Mouse (Mus musculus): ENCODE results near the gene Olfr690.
"Not testable (repeated sequence)": the region's sequence is repeated elsewhere in the genome, so short reads cannot be mapped to it uniquely, and the experiment has no call there.

Gene Olfr690

DNA sequence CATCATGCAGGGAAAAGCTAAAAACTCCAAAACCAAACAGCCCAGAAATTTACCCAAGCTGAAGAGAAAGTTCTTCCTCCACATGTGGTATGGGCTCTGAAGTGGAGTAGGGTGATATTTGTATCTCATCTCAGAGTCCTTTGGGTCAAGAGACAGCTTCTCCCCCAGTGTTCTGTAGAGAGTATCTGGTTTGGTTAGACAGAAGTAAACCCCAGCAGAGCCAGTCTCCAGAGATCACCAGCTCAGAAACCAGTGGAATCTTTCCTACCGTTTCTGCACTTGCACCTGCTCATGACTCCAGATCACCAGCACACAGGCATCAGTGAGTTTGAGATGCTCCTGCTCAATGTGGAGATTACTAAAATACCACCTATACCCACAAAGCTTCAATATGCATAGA lies at the start of gene Olfr690:
Gene Olfr690 (minus strand): TSS at position 101 of the 400 bp plus-strand sequence.
- no peak for DNase-seq

DNA sequence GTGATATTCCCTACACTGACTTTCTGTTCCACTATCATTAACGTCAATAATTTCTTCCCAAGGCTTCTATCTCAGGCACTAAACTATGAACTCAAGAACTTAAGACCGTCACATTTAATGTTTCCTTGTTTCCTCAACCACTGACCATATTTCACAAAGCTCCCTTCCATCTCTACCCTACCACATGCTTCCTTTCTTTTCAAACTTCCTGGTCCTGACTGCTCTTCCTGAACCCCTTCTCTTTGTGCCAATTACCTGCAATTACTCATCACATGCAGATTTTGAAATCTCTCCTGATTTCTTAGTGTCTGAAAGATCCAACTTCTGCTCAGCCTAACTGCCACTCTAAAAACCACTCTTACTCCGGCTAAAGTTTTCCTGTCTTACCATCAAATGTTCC lies 46.4 kb upstream of the Olfr690 start:
- no peak for DNase-seq

DNA sequence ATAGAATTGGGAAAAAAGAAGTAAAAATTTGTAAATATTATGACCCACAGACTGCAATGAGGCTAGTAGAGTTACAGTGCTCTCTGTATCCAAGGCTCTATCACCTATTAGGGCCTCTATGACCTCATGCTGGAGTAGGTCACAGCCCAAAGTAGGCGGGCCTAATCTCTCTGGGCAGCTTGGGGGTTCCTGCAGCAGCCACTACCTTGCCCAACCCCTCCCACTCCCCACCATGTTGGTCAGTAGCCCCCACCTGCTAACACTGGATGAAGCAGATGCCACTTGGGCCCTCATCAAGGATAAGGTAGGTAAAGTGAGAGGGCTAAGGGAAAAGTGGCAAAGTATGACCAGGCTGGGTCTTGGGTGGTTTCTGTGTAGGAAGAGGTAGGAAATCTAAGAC lies 41.0 kb upstream of the Olfr690 start, which contains the start of gene Gm5901:
Gene Gm5901 (plus strand): TSS at position 173 of the 400 bp plus-strand sequence.
- no peak for DNase-seq

DNA sequence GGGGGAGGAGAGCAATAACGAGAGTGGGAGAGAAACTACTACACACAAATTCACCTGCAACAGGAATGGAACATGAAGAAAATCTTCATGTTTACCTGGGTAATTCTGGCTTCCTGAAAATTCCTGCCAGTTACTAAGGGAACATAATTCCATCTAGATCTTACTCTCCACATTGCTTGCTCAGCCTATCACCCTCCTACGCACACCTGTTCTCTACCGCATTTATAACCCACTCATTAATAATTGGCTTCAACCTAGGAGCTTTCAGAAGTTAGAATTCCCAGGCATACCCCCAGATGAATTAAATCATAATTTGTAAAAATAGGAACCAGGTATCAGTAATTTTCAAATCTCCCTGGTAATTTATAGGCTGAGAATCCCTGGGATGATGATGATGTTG lies 40.1 kb upstream of the Olfr690 start:
- DNase-seq = no peak

DNA sequence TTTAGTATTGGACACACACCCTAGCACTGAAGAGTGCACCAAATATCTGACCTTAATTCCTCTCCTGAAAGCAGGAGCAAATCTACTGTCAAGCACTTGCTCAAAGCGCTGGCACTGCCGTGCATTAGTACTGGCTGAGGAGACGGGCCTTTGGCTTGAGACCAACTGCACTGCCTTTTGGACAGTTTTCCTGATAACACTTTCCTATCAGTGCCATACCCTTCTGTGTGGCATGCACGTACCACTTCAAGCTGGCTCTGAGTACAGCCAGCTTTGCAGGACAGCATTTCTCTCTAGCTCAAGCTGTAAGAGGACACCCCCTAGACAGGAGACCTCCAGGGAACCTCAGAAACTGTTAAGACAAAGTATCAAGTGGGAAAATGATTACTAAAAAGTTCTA lies 39.6 kb upstream of the Olfr690 start:
- no peak for DNase-seq

DNA sequence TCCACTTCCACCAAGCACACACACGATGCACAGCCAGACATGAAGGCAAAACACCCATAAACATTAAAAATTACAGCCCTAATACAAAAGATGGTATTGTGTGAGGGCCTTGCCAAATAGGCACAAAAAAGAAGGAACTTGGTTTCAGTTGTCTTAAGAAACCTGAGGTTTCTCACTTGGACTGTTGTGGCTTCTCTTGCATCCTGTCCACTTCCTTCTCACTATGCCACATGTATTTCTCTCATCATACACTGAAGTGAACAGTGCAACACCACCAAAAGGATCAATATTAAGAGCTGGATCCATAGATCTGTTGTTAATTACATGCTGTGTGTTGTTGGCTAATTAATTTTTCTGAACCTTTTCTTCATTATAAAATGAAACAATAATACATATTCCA lies 39.0 kb upstream of the Olfr690 start:
- no peak for DNase-seq

DNA sequence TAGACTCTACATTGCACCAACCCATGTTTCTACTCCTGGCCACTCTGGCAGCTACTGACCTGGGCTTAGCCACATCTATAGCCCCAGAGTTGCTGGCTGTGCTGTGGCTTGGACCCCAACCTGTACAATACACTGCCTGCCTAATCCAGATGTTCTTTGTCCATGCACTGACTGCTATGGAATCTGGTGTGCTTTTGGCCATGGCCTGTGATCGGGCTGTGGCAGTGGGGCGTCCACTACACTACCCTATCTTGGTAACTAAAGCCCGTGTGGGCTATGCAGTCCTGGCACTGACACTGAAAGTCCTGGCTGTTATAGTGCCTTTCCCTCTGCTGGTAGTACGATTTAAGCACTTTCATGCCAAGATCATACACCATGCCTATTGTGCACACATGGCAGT lies 34.6 kb upstream of the Olfr690 start:
- DNase-seq = no peak

DNA sequence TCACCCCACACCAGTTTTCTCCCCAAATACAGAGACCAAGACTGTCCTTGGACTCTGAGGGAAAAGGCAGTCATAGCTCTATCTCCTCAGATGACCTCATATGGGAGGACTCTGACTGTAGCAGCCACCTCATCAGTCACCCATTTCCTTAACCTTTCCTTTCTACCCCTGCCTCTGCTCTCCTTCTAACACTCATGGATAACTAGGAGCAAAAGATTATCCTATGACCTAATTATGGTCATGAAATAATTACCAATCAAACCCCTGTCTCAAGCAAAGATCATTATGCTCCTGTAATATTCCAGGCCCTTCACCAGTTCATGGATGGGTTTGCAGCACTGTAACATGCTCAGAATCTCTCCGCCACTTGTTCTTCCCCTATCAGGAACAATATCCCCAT lies 34.0 kb upstream of the Olfr690 start, which contains the start of gene Olfr692:
Gene Olfr692 (plus strand): TSS at position 301 of the 400 bp plus-strand sequence.
- DNase-seq = no peak

DNA sequence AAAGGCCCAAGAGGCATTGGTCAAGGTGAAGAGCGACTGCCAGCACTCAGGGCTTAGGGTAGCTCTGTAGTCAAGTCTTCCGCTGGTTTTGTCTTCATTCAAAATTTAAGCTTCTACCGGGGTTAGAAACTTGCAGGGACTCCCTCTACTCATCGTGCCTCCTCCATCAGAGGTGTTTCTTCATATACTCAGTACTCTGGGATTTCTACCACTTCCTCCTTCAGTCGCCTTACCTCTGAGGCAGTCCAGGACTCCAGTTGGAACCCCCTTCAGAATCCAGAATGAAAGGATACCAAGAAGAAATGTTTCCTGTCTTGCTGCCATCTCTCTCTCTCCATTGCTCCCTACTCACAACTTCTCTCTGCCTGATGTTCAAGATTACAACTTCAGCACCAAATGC lies 33.4 kb upstream of the Olfr690 start:
- DNase-seq = no peak

DNA sequence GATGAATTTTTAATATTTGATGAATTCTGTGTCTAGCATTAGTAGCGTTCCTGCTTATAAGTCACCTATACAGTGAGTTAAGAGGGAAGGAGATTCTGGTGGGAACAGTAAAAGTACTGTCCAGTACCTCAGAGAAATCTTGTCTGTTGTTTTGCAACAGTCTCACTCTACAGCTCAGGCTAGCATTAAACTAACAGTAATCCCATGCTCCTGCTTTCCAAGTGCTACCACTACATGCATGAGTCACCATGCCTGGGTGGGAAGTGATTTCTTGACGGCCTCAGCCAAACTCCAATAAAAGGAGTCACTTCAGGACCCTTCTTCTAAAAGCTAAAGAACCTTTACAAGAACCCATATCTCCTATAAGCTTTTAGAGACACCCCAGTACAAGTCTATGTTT lies 27.8 kb upstream of the Olfr690 start:
- DNase-seq = no peak

DNA sequence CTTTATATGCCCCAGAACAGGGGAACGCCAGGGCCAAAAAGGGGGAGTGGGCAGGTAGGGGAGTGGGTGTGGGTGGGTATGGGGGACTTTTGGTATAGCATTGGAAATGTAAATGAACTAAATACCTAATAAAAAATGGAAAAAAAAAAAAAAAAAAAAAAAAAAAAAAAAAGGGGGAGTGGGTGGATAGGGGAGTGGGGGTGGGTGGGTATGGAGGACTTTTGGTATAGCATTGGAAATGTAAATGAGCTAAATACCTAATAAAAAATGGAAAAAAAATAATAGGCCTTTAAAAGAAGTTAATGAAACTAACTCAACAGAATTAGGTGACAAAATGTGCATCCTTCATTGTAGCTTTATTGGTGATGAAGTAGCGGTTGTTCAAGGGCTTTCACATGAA lies 22.6 kb upstream of the Olfr690 start:
- DNase-seq = not testable (repeated sequence)

DNA sequence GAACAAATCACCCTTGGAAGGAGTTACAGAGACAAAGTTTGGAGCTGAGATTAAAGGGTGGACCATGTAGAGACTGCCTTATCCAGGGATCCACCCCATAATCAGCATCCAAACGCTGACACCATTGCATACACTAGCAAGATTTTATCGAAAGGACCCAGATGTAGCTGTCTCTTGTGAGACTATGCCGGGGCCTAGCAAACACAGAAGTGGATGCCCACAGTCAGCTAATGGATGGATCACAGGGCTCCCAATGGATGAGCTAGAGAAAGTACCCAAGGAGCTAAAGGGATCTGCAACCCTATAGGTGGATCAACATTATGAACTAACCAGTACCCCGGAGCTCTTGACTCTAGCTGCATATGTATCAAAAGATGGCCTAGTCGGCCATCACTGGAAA lies 22.2 kb upstream of the Olfr690 start:
- DNase-seq = not testable (repeated sequence)

DNA sequence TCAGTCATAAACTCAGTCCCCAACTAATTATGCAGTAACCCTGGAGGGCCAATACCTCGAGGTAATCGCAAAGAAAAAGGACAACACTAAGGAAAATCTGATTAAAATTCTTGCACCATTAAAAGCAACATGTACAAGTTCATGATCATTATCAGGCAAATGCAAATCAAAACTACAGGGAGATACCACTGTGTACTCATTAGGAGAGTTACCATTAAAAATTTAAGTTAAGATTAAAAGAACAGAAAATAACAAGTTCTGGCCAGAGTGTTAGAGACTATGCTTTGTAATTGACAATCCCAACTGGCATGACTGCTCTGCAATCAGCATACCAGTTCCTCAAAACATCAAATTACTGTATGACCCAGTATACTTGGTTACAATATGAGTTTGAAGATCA lies 8.8 kb upstream of the Olfr690 start:
- DNase-seq = no peak

DNA sequence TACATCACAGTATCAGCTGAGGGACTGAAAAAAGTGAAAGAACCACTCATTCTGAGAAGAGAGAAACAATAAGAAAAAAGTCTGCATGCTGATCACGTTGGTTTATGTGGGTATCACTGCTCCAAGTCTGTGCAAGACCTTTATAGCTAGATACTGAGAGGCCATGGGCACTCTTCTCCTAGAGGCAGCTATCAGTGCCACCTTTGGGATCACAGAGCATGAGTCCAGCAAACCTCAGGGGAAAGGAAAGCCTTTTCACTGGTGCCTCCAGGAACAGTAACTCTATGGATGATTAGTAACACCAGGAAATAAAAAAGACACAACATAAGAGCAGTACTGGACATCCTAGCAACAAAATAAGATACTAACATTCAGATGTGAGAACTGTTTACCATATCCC lies 8.3 kb upstream of the Olfr690 start, which contains the start of gene Olfr691:
Gene Olfr691 (minus strand): TSS at position 101 of the 400 bp plus-strand sequence.
- no peak for DNase-seq

DNA sequence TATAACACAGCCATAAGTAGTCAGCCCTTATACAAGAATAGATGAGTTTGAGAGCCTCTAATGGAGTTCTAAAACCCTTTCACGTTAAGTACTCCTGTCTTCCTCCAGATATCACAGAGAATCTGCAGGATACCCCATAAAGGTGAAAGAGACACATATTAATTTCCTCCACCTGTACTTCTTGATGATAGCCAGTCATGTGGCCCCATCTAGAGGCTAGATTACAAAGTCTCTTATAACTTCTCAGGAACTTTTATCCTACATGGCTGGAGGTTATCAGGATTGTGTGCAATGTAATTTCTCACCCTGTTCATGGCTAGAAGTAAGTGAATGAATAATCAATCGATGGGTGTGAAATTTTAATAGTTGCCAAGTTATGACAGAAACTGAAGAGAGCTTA lies 8.6 kb downstream of the Olfr690 start:
- no peak for DNase-seq

DNA sequence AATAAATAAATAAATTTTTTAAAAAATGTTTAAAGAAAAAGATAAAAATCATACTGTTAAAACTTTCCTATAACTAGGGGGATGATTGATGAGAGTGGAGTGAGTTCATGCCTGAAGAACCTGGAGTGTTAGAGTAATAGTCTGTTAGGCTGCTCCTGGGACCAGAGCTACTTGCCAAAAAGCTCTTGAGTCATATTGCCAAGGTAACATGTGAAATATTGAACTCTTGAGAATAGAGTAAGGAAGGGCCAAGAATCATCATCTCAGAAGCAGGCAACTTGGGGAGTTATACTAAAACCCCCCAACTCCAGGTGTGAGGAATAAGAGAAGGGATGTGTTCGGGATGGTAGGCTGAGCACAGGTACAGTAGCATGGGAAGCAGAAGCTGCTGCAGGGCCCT lies 23.0 kb downstream of the Olfr690 start, which contains the start of gene Olfr689:
Gene Olfr689 (plus strand): TSS at position 301 of the 400 bp plus-strand sequence.
- no peak for DNase-seq

DNA sequence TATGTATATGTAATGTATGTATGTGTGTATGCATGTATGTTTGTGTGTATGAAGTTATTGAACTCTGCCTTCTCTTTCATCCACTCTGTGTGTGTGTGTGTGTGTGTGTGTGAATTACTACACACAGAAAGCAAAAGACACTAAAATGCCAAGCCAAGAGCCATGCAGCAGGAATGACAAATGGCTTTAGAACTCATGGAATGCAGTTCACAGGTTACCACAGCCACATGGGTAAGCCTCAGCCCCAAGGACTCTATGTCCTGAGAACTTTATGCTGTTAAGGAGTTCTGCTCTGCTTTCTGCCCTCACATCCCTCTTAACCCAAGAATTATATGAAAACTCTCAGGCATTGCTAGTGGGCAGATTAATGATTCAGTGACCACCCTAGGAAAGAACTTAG lies 43.9 kb downstream of the Olfr690 start:
- no peak for DNase-seq

DNA sequence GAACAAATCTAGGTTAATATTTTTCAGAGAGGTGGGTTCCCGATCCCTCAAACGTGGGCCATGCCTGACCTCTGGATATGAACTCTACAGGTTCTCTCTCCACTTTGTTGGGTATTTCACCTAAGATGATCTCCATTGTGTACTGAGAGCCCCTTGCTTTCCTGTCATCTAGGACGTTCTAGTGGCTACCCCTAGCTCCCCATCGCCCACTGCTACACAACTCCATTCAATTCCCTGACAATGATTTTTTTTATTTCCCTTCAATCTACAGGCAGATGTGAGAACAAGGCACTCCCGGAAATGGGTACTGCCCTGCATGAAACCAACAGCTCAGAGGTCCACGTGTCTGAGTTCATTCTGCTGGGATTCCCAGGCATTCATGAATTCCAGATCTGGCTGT lies 46.1 kb downstream of the Olfr690 start, which contains the start of gene Olfr688:
Gene Olfr688 (plus strand): TSS at position 301 of the 400 bp plus-strand sequence.
- DNase-seq = no peak

Data from thymus, postnatal 4 days (tissue).